Mouse (Mus musculus): ENCODE data around the gene Sp6. TPM values are rescaled to one million over a fixed set of nuclear protein-coding genes. Genes with fewer than 3 reads are reported as not detected.
A peak's percentile ranks its signal among the peaks of the same experiment; 100 is the strongest.

Gene Sp6
- polyA plus RNA-seq, 1 experiment from 2014 or later: 2.0 TPM

GRCm38 (mm10) chr11:97017696-97018582 lies 4.7 kb downstream of the Sp6 start:
- Histone ChIP-seq H3K27me3 (ENCODE audit: low read depth, poor library complexity, severe bottlenecking) (peaks cover 100% of the 10 kb centered on the region), H3K9me3 (replicated peaks) (no peaks in the 10 kb centered on the region), H3K27ac (replicated peaks) (no peak overlapping the region; the same call in 1 of the 2 replicates), H3K4me1 (peaks cover 45% of the 10 kb centered on the region), H3K36me3 (no peaks in the 10 kb centered on the region), H3K4me3 (peak overlapping the region; percentile 46)
- peak; percentile 57 for DNase-seq (ENCODE audit: low spot score)
- WGBS: 1% methylated on average over 36 of the region's 36 CpGs

- H3K4me3 ChIP-seq: peak overlapping the region; percentile 46
- peaks cover 46% of the 10 kb centered on the region for H3K4me1 ChIP-seq
- H3K9me3 ChIP-seq (replicated peaks): no peaks in the 10 kb centered on the region
- H3K27me3 ChIP-seq (ENCODE audit: low read depth, poor library complexity, severe bottlenecking): peaks cover 100% of the 10 kb centered on the region
- under 1% methylated on average over 65 of the region's 68 CpGs for WGBS
- DNase-seq (ENCODE audit: low spot score): peak; percentile 41
- H3K36me3 ChIP-seq: no peaks in the 10 kb centered on the region
- no peak overlapping the region; the same call in 1 of the 2 replicates for H3K27ac ChIP-seq (replicated peaks)
Observed at GRCm38 (mm10) chr11:97018583-97019344, 5.6 kb downstream of the Sp6 start.

- H3K4me1 ChIP-seq: peaks cover 52% of the 10 kb centered on the region
- 3% methylated on average over 13 of the region's 13 CpGs for WGBS
- peak overlapping the region; percentile 46 for H3K4me3 ChIP-seq
- no peaks in the 10 kb centered on the region for H3K9me3 ChIP-seq (replicated peaks)
- no peak overlapping the region for H3K27ac ChIP-seq (replicated peaks)
- peak; percentile 50 for DNase-seq (ENCODE audit: low spot score)
- peaks cover 100% of the 10 kb centered on the region for H3K27me3 ChIP-seq (ENCODE audit: low read depth, poor library complexity, severe bottlenecking)
- no peaks in the 10 kb centered on the region for H3K36me3 ChIP-seq
Observed at GRCm38 (mm10) chr11:97019345-97019708, 6.1 kb downstream of the Sp6 start.

- Histone ChIP-seq H3K27ac (replicated peaks) (no peak overlapping the region), H3K9me3 (replicated peaks) (no peaks in the 10 kb centered on the region), H3K4me1 (peaks cover 71% of the 10 kb centered on the region), H3K36me3 (no peaks in the 10 kb centered on the region), H3K27me3 (ENCODE audit: low read depth, poor library complexity, severe bottlenecking) (peaks cover 96% of the 10 kb centered on the region), H3K4me3 (peak overlapping the region; percentile 58)
- 2% methylated on average over 27 of the region's 27 CpGs for WGBS
- peak; percentile 35 for DNase-seq (ENCODE audit: low spot score)
Observed at GRCm38 (mm10) chr11:97021121-97021765, 8.0 kb downstream of the Sp6 start.

GRCm38 (mm10) chr11:97021873-97022484 lies 8.8 kb downstream of the Sp6 start:
- peaks cover 73% of the 10 kb centered on the region for H3K4me1 ChIP-seq
- H3K27me3 ChIP-seq (ENCODE audit: low read depth, poor library complexity, severe bottlenecking): peaks cover 89% of the 10 kb centered on the region
- peak overlapping the region; percentile 74 for H3K27ac ChIP-seq (replicated peaks)
- under 1% methylated on average over 50 of the region's 50 CpGs for WGBS
- H3K4me3 ChIP-seq: peak overlapping the region; percentile 58
- H3K36me3 ChIP-seq: no peaks in the 10 kb centered on the region
- H3K9me3 ChIP-seq (replicated peaks): no peaks in the 10 kb centered on the region
- peak; percentile 77 for DNase-seq (ENCODE audit: low spot score)

- Histone ChIP-seq H3K27ac (replicated peaks) (peak overlapping the region; percentile 84), H3K36me3 (no peaks in the 10 kb centered on the region), H3K9me3 (replicated peaks) (no peaks in the 10 kb centered on the region), H3K4me1 (peaks cover 63% of the 10 kb centered on the region), H3K27me3 (ENCODE audit: low read depth, poor library complexity, severe bottlenecking) (peaks cover 59% of the 10 kb centered on the region), H3K4me3 (peak overlapping the region; percentile 49)
- 8% methylated on average over 10 of the region's 10 CpGs for WGBS
- DNase-seq (ENCODE audit: low spot score): no peak
Observed at GRCm38 (mm10) chr11:97024977-97025376, 11.8 kb downstream of the Sp6 start.

GRCm38 (mm10) chr11:97025721-97026344 lies 12.6 kb downstream of the Sp6 start:
- Histone ChIP-seq H3K27me3 (ENCODE audit: low read depth, poor library complexity, severe bottlenecking) (peaks cover 50% of the 10 kb centered on the region), H3K36me3 (no peaks in the 10 kb centered on the region), H3K27ac (replicated peaks) (peak overlapping the region; percentile 84), H3K4me1 (peaks cover 71% of the 10 kb centered on the region), H3K4me3 (peak overlapping the region; percentile 49), H3K9me3 (replicated peaks) (no peaks in the 10 kb centered on the region)
- under 1% methylated on average over 17 of the region's 17 CpGs for WGBS
- DNase-seq (ENCODE audit: low spot score): peak; percentile 91

- Histone ChIP-seq H3K9me3 (replicated peaks) (no peaks in the 10 kb centered on the region), H3K36me3 (peaks cover 18% of the 10 kb centered on the region), H3K4me1 (peaks cover 34% of the 10 kb centered on the region), H3K4me3 (peak within 1 kb of the TSS; percentile 75), H3K27me3 (ENCODE audit: low read depth, poor library complexity, severe bottlenecking) (peaks cover 10% of the 10 kb centered on the region), H3K27ac (replicated peaks) (peak within 1 kb of the TSS; percentile 96)
- DNase-seq (ENCODE audit: low spot score): peak; percentile 92
- WGBS: 4% methylated on average over 25 of the region's 25 CpGs
Observed at GRCm38 (mm10) chr11:97029686-97030417, 16.7 kb downstream of the Sp6 start, which contains the start of gene Scrn2. TSS of gene Scrn2 (plus strand) at chr11:97029938.

GRCm38 (mm10) chr11:97030426-97030825 lies 17.2 kb downstream of the Sp6 start:
- Histone ChIP-seq H3K27ac (replicated peaks) (peak overlapping the region; percentile 96), H3K4me1 (peaks cover 29% of the 10 kb centered on the region), H3K36me3 (peaks cover 22% of the 10 kb centered on the region), H3K4me3 (peak overlapping the region; percentile 75), H3K9me3 (replicated peaks) (no peaks in the 10 kb centered on the region), H3K27me3 (ENCODE audit: low read depth, poor library complexity, severe bottlenecking) (peaks cover 4% of the 10 kb centered on the region; the same call in 1 of the 2 replicates)
- DNase-seq (ENCODE audit: low spot score): no peak
- 24% methylated on average over 15 of the region's 15 CpGs for WGBS

GRCm38 (mm10) chr11:97031977-97032376 lies 18.8 kb downstream of the Sp6 start:
- 84% methylated on average over 12 of the region's 12 CpGs for WGBS
- no peak overlapping the region for H3K27ac ChIP-seq (replicated peaks)
- H3K9me3 ChIP-seq (replicated peaks): no peaks in the 10 kb centered on the region
- DNase-seq (ENCODE audit: low spot score): no peak
- no peak overlapping the region for H3K4me3 ChIP-seq
- peaks cover 19% of the 10 kb centered on the region for H3K4me1 ChIP-seq
- no peaks in the 10 kb centered on the region for H3K27me3 ChIP-seq (ENCODE audit: low read depth, poor library complexity, severe bottlenecking)
- H3K36me3 ChIP-seq: peaks cover 22% of the 10 kb centered on the region

GRCm38 (mm10) chr11:97032499-97032898 lies 19.3 kb downstream of the Sp6 start:
- no peak overlapping the region for H3K27ac ChIP-seq (replicated peaks)
- no peak overlapping the region for H3K4me3 ChIP-seq
- DNase-seq (ENCODE audit: low spot score): no peak
- H3K36me3 ChIP-seq: peaks cover 22% of the 10 kb centered on the region
- H3K27me3 ChIP-seq (ENCODE audit: low read depth, poor library complexity, severe bottlenecking): no peaks in the 10 kb centered on the region
- no peaks in the 10 kb centered on the region for H3K9me3 ChIP-seq (replicated peaks)
- WGBS: 95% methylated on average over 4 of the region's 4 CpGs
- peaks cover 19% of the 10 kb centered on the region for H3K4me1 ChIP-seq

Data from midbrain, embryonic 10.5 days (tissue).